Mouse (Mus musculus) ES-Bruce4 (cell line): ENCODE results near the gene Lelp1. TPM values are rescaled to one million over a fixed set of nuclear protein-coding genes. Genes with fewer than 3 reads are reported as not detected.
A peak's percentile ranks its signal among the peaks of the same experiment; 100 is the strongest.

Source experiments
- H3K27ac ChIP-seq: 2 replicates; pipeline ENCODE4 v1.5.1; 2012; ENCODE audit warnings: low read length, inconsistent platforms; ENCODE audit not compliant: insufficient read depth
- H3K27me3 ChIP-seq: 2 replicates; pipeline ENCODE4 v1.6.1; 2012; ENCODE audit warnings: mild to moderate bottlenecking, low read length, inconsistent platforms; ENCODE audit not compliant: control insufficient read depth, poor library complexity, insufficient read depth, severe bottlenecking
- H3K36me3 ChIP-seq: 2 replicates; pipeline ENCODE4 v1.6.1; 2012; ENCODE audit warnings: inconsistent platforms, mild to moderate bottlenecking, low read length, moderate library complexity; ENCODE audit not compliant: control insufficient read depth, poor library complexity, insufficient read depth, severe bottlenecking
- H3K4me1 ChIP-seq: one replicate; pipeline ENCODE4 v1.8.1; 2011; ENCODE audit warnings: low read length; ENCODE audit not compliant: control insufficient read depth, insufficient read depth
- H3K4me3 ChIP-seq: 2 replicates; pipeline ENCODE4 v1.5.1; 2011; ENCODE audit warnings: low read depth, mild to moderate bottlenecking, low read length
- H3K9ac ChIP-seq: 2 replicates; pipeline ENCODE4 v1.6.1; 2012; ENCODE audit warnings: low read depth, mild to moderate bottlenecking, inconsistent platforms; ENCODE audit not compliant: poor library complexity, severe bottlenecking
- H3K9me3 ChIP-seq: replicated peaks from 2 replicates; pipeline ENCODE4 v1.6.1; 2012; ENCODE audit warnings: mild to moderate bottlenecking, low read length, inconsistent platforms; ENCODE audit not compliant: control insufficient read depth, poor library complexity, insufficient read depth, severe bottlenecking
- CTCF ChIP-seq: IDR thresholded peaks from one replicate; pipeline ENCODE4 v1.8.1; 2011; ENCODE audit warnings: low read depth, low read length
- EP300 ChIP-seq: IDR thresholded peaks from 2 replicates; pipeline ENCODE4 v1.6.1; 2011; ENCODE audit warnings: low read depth, low read length; ENCODE audit not compliant: insufficient read depth
- POLR2A ChIP-seq: IDR thresholded peaks from one replicate; pipeline ENCODE4 v1.8.1; 2011; ENCODE audit warnings: low read length; ENCODE audit not compliant: insufficient read depth
- polyA plus RNA-seq: library from polyadenylated mRNA; stranded (reverse); fragments of >200 nt; gene quantifications from 2 replicates; pipeline ENCODE4 v1.2.4, GENCODE M21; 2011; ENCODE audit warnings: low read depth; ENCODE audit not compliant: missing spikeins, insufficient read depth, insufficient read length

The Lelp1 gene
- polyA plus RNA-seq = not detected in 2 replicates

- H3K4me1 ChIP-seq = no peaks in the 10 kb centered on the region
- no peaks in the 10 kb centered on the region; the same call in 1 of the 2 replicates for H3K27me3 ChIP-seq
- TF ChIP-seq EP300 (no peak), CTCF (no peak)
- no peak within 1 kb of the TSS for H3K27ac ChIP-seq
- H3K36me3 ChIP-seq = no peaks in the 10 kb centered on the region
- no peaks in the 10 kb centered on the region for H3K9me3 ChIP-seq
- no peak within 1 kb of the TSS for H3K9ac ChIP-seq
- H3K4me3 ChIP-seq = no peak within 1 kb of the TSS
Measured at GRCm38 (mm10) chr3:92142644-92143043, at the start of gene Lelp1. Gene Lelp1, minus strand, starts transcription at chr3:92142744.

- Histone ChIP-seq H3K27ac (no peak overlapping the region), H3K4me1 (no peaks in the 10 kb centered on the region), H3K36me3 (no peaks in the 10 kb centered on the region), H3K9me3 (no peaks in the 10 kb centered on the region), H3K27me3 (no peaks in the 10 kb centered on the region), H3K9ac (no peak overlapping the region), H3K4me3 (no peak overlapping the region)
- TF ChIP-seq EP300 (no peak), POLR2A (no peak), CTCF (no peak)
Measured at GRCm38 (mm10) chr3:92176880-92177279, 34.3 kb upstream of the Lelp1 start.

GRCm38 (mm10) chr3:92169847-92170246, 27.3 kb upstream of the Lelp1 start:
- Histone ChIP-seq H3K9me3 (no peaks in the 10 kb centered on the region), H3K27me3 (no peaks in the 10 kb centered on the region), H3K9ac (no peak overlapping the region), H3K4me3 (no peak overlapping the region), H3K4me1 (no peaks in the 10 kb centered on the region), H3K36me3 (no peaks in the 10 kb centered on the region), H3K27ac (no peak overlapping the region)
- no peak for TF ChIP-seq CTCF
- no peak for TF ChIP-seq EP300
- TF ChIP-seq POLR2A = no peak

GRCm38 (mm10) chr3:92153322-92153721, 10.8 kb upstream of the Lelp1 start:
- no peaks in the 10 kb centered on the region for H3K27me3 ChIP-seq
- H3K9ac ChIP-seq = no peak overlapping the region
- H3K36me3 ChIP-seq = no peaks in the 10 kb centered on the region
- TF ChIP-seq POLR2A = no peak
- H3K27ac ChIP-seq = no peak overlapping the region
- H3K9me3 ChIP-seq = no peaks in the 10 kb centered on the region
- no peaks in the 10 kb centered on the region for H3K4me1 ChIP-seq
- H3K4me3 ChIP-seq = no peak overlapping the region

GRCm38 (mm10) chr3:92150631-92151277, 8.2 kb upstream of the Lelp1 start:
- TF ChIP-seq CTCF (peak; percentile 30), EP300 (no peak)
- no peaks in the 10 kb centered on the region for H3K9me3 ChIP-seq
- no peaks in the 10 kb centered on the region for H3K36me3 ChIP-seq
- no peak overlapping the region for H3K4me3 ChIP-seq
- no peak overlapping the region for H3K27ac ChIP-seq
- no peaks in the 10 kb centered on the region for H3K27me3 ChIP-seq
- H3K4me1 ChIP-seq = no peaks in the 10 kb centered on the region
- no peak overlapping the region for H3K9ac ChIP-seq

- H3K9me3 ChIP-seq = no peaks in the 10 kb centered on the region
- no peaks in the 10 kb centered on the region for H3K4me1 ChIP-seq
- H3K9ac ChIP-seq = no peak overlapping the region
- TF ChIP-seq CTCF = no peak
- TF ChIP-seq POLR2A = no peak
- no peak for TF ChIP-seq EP300
- H3K27ac ChIP-seq = no peak overlapping the region
- H3K4me3 ChIP-seq = no peak overlapping the region
- no peaks in the 10 kb centered on the region for H3K36me3 ChIP-seq
- no peaks in the 10 kb centered on the region for H3K27me3 ChIP-seq
Measured at GRCm38 (mm10) chr3:92147913-92148312, 5.4 kb upstream of the Lelp1 start.
